Mouse (Mus musculus): ENCODE data around the gene Atg4c. TPM values are rescaled to one million over a fixed set of nuclear protein-coding genes. Genes with fewer than 3 reads are reported as not detected.

Gene Atg4c
- total RNA-seq (2015) (18.0 and 22.4 TPM in 2 replicates), total RNA-seq (2017) (13.9 and 16.8 TPM in 2 replicates)

GRCm38 (mm10) chr4:99193810-99194582 is at the start of gene Atg4c:
TSS of gene Atg4c (plus strand) at chr4:99193934.
- peak; percentile 85 for ATAC-seq (replicated peaks; ENCODE audit: poor library complexity)

GRCm38 (mm10) chr4:99151434-99151833 is 42.3 kb upstream of the Atg4c start:
- ATAC-seq (replicated peaks; ENCODE audit: poor library complexity) = no peak

GRCm38 (mm10) chr4:99151885-99152558 is 41.7 kb upstream of the Atg4c start:
- ATAC-seq (replicated peaks; ENCODE audit: poor library complexity) = peak; percentile 38

- ATAC-seq (replicated peaks; ENCODE audit: poor library complexity) = peak; percentile 53
Measured at GRCm38 (mm10) chr4:99156641-99157307, 37.0 kb upstream of the Atg4c start.

- peak; percentile 43 for ATAC-seq (replicated peaks; ENCODE audit: poor library complexity)
Measured at GRCm38 (mm10) chr4:99158495-99158894, 35.2 kb upstream of the Atg4c start.

- ATAC-seq (replicated peaks; ENCODE audit: poor library complexity) = no peak
Measured at GRCm38 (mm10) chr4:99160414-99160813, 33.3 kb upstream of the Atg4c start.

GRCm38 (mm10) chr4:99160899-99161298 is 32.8 kb upstream of the Atg4c start:
- no peak for ATAC-seq (replicated peaks; ENCODE audit: poor library complexity)

- ATAC-seq (replicated peaks; ENCODE audit: poor library complexity) = no peak
Measured at GRCm38 (mm10) chr4:99161457-99161971, 32.2 kb upstream of the Atg4c start.

GRCm38 (mm10) chr4:99163001-99163400 is 30.7 kb upstream of the Atg4c start:
- ATAC-seq (replicated peaks; ENCODE audit: poor library complexity) = no peak

- peak; percentile 88 for ATAC-seq (replicated peaks; ENCODE audit: poor library complexity)
Measured at GRCm38 (mm10) chr4:99163547-99163946, 30.2 kb upstream of the Atg4c start.

- ATAC-seq (replicated peaks; ENCODE audit: poor library complexity) = no peak
Measured at GRCm38 (mm10) chr4:99168869-99169268, 24.9 kb upstream of the Atg4c start.

GRCm38 (mm10) chr4:99174265-99174664 is 19.5 kb upstream of the Atg4c start:
- no peak for ATAC-seq (replicated peaks; ENCODE audit: poor library complexity)

- no peak for ATAC-seq (replicated peaks; ENCODE audit: poor library complexity)
Measured at GRCm38 (mm10) chr4:99176841-99177240, 16.9 kb upstream of the Atg4c start.

GRCm38 (mm10) chr4:99177255-99177654 is 16.5 kb upstream of the Atg4c start:
- peak; percentile 65 for ATAC-seq (replicated peaks; ENCODE audit: poor library complexity)

GRCm38 (mm10) chr4:99178851-99179250 is 14.9 kb upstream of the Atg4c start:
- no peak for ATAC-seq (replicated peaks; ENCODE audit: poor library complexity)

GRCm38 (mm10) chr4:99179446-99180120 is 14.2 kb upstream of the Atg4c start:
- ATAC-seq (replicated peaks; ENCODE audit: poor library complexity) = no peak

GRCm38 (mm10) chr4:99180921-99181320 is 12.8 kb upstream of the Atg4c start:
- ATAC-seq (replicated peaks; ENCODE audit: poor library complexity) = no peak

GRCm38 (mm10) chr4:99181739-99182419 is 11.9 kb upstream of the Atg4c start:
- no peak for ATAC-seq (replicated peaks; ENCODE audit: poor library complexity)

GRCm38 (mm10) chr4:99182660-99183431 is 10.9 kb upstream of the Atg4c start:
- peak; percentile 80 for ATAC-seq (replicated peaks; ENCODE audit: poor library complexity)

GRCm38 (mm10) chr4:99184678-99185077 is 9.1 kb upstream of the Atg4c start:
- ATAC-seq (replicated peaks; ENCODE audit: poor library complexity) = no peak

All from megakaryocyte progenitor cell, adult 5-6 weeks (primary cell).